Mouse (Mus musculus) kidney, postnatal 14 days (tissue): ENCODE measurements around the gene Cox6b2.

Experiments used
- DNase-seq: peaks from one replicate; pipeline ENCODE4 v3.0.0; 2022; ENCODE audit warnings: mixed read lengths

The Cox6b2 gene

DNA sequence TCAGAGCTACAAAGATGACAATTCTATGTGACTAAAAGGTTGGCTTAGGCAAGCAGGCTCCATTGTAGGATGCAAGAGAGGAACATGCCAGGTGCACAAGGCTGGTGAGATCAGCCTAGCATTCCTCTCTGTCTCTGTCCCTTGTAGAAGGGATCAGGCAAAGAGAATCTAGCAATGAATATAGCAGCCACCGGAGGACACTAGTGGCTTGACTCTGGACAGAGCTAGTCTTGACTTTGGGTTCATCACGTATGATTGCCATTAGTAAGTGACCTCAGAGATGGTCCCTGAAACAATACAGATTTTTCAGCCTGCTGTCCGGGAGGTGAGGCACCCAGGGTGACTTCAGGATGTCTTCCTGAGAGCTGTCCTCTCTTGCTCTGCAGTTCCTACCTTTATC lies 40.3 kb downstream of the Cox6b2 start:
- DNase-seq: no peak

DNA sequence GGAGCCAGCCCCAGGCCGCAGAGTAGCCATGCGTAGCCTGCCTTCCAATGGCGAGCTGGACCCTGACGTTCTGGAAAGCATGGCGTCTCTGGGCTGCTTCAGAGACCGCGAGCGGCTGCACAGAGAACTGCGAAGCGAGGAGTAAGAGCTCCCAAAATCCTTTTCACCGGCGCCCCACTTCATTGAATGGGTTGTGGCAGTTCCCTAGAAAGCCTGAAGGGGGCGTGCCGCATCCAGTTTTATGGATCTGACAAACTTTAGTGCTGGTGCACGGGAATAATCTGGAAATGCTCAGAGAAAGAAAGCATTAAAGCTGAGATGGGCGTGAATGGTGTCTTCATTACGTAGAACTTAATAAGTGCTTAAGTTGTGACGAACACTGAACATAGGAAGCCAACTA lies 47.8 kb downstream of the Cox6b2 start:
- peak; percentile 30 for DNase-seq

GRCm38 (mm10) chr7:4703195-4703594 lies 49.7 kb downstream of the Cox6b2 start:
- no peak for DNase-seq

DNA sequence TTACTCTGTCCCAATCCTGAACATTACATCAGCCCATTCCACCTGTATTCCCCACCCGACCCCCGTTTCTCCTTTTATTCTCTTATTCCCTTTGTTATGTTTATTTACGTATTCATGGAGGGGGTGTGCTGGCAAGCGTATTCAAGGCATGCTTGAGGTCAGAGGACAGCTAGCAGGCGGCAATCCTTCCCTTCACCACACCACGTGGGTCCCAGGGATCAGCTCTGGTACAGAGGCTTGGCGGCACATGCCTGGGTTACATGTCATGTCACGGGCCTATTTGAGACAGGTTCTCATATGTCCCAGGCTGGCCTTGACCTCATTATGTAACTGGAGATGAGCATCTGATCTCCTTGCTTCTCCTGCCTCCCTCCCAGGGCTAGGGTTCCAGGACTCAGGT lies 50.6 kb downstream of the Cox6b2 start:
- no peak for DNase-seq
